Mouse (Mus musculus) splenic B cell, adult 2 months (primary cell): ENCODE data around the gene Ccdc85c.

Experiments used
- DNase-seq: peaks from one replicate; pipeline ENCODE4 v3.0.0-alpha.2; 2011; ENCODE audit warnings: low read depth, low spot score
- H3K27me3 ChIP-seq: 2 replicates; pipeline ENCODE4 v1.6.1; 2012; ENCODE audit warnings: mild to moderate bottlenecking, low read length, moderate library complexity, mixed read lengths; ENCODE audit not compliant: control insufficient read depth, poor library complexity, insufficient read depth, severe bottlenecking
- H3K36me3 ChIP-seq: 2 replicates; pipeline ENCODE4 v1.6.1; 2012; ENCODE audit warnings: mild to moderate bottlenecking, low read length, moderate library complexity, mixed read lengths; ENCODE audit not compliant: control insufficient read depth, poor library complexity, insufficient read depth, severe bottlenecking

Ccdc85c gene

DNA sequence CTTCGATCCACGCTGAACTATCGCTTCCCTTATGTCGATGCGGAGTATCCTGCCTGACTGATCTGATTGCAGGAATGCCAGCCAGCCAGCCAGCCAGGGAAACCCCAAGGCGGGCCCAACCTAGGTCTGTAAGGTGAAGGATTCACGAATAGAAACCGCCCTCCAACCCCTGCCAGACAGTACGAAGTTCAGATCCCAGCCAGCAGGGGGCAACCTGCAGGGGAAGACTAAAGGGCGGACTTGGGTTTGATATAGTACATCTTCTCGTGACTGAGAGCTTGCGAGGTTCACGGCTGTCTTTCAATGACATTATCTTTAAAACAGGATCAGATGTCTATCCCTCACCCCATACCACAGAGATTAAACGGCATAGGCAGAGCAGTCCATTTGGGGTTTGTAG lies 32.3 kb upstream of the Ccdc85c start:
- no peaks in the 10 kb centered on the region for H3K36me3 ChIP-seq
- peak; percentile 33 for DNase-seq
- H3K27me3 ChIP-seq, result no peaks in the 10 kb centered on the region; the same call in 1 of the 2 replicates

DNA sequence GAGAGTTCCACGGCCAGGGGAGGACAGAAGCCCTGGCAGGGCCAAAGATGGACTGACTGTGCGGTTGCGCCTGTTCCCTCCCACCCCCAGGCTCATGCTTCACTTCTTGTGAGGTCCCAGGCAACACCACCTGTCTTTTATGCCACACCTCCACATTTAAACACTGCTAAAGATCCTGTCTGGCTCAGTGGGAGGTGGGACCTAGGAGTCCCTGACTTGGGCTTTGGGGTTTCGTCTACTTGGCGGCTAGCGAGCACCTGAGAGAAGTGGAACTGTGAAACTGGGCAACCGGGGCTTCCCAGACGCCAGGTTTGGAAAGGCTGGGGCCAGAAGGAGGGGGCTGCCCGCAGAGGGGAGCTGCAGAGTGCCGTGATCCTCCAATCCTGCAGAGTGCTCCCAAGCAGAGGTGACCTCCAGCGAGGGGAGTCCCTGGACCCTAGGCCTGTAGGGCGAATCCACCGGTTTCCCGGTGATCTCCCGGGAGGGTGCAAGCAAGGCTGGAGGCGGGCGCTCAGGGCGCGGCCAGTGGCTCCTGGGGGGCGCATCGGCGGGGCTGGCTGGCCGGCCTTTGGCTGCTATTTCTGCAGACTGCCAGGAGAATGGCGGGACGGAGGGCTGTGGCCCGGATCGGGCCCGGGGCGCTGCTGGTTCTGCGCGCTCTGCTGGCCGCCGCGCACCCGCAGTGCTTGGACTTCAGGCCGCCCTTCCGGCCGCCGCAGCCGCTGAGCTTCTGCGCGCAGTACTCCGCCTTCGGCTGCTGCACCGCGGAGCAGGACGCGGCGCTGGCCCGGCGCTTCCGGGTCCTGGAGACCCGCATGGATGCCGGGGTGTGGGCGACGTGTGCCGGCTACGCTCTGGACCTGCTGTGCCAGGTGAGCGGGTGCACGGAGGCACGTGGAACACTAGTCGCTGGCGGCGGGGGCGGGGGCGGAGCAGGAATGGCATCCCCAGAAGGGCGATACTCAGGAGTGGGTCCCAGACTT lies 30.9 kb upstream of the Ccdc85c start, which contains the start of gene Hhipl1:
TSS of gene Hhipl1 (plus strand) at position 459 of the 983 bp plus-strand sequence.
- DNase-seq, result no peak
- Histone ChIP-seq H3K27me3 (no peaks in the 10 kb centered on the region; the same call in 1 of the 2 replicates), H3K36me3 (no peaks in the 10 kb centered on the region)

DNA sequence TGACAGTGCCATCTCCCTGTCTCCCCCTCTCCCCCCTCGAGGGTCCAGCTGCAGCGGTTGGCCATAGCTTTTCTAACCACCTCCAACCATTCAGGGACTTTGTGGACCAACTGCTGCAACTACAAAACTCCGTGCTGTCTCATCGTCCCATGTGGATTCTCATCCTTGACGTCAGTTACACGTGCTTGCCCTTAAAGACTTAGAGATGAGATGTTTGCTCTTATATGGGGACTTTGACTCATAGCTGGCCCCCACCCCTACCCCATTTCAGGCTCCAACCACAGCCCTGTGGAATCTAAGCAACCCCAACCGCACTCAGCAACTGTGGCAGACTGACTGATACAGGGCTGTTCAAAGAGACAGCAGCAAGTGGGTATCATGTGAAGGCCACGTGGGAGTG lies 29.9 kb upstream of the Ccdc85c start:
- Histone ChIP-seq H3K27me3 (no peaks in the 10 kb centered on the region; the same call in 1 of the 2 replicates), H3K36me3 (no peaks in the 10 kb centered on the region)
- DNase-seq, result no peak

DNA sequence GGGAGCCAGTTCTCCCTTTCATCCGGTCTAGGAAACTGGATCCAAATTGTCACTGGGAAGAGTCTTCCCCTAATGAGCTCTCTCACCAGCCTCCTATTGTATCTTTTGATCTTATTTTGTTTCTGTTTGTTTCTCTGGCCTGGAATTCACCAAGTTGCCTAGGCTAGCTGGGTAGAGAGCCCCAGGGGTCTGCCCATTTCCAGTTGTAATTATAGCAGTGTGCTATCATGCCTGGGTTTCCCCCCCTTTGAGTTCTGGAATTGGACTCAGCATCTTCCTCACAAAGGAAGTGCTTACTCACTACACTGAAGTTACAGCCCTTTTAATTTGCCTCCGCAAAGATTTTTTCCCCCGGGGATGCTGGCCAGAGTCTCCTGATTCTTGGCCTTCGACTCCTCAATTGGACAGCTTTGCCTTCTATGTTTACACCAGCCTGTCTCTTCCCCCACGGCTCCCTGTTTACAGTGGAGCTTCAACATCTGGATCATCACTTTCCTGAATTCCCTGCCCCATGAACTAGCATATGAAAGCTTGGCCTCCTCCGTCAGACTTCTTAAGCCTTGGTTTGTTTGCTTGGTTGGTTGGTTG lies 28.6 kb upstream of the Ccdc85c start:
- DNase-seq, result no peak
- H3K27me3 ChIP-seq, result no peaks in the 10 kb centered on the region; the same call in 1 of the 2 replicates

DNA sequence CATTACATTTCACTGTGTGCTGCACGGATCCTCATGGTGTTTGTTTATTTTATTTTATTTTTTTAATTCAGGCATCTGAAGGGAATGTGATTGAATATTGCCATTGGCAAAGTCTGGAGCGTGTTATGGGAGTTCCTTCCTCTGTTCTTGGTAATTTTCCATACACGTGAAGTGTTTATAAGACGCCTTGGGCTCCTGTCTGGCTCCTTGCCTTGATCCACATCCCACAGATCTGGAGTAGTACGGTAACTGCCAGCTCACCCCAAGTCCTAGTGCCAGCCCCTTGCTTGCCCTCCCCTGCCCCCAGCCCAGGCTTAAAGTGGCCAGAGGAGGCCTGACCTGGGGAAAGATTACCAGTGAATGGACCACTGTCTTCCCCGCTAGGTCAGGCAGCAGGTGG lies 25.8 kb upstream of the Ccdc85c start:
- no peak for DNase-seq
- no peaks in the 10 kb centered on the region for H3K36me3 ChIP-seq
- H3K27me3 ChIP-seq, result no peaks in the 10 kb centered on the region; the same call in 1 of the 2 replicates

More for the DNA sequence above, 28.6 kb upstream of the Ccdc85c start:
- H3K36me3 ChIP-seq, result no peaks in the 10 kb centered on the region

DNA sequence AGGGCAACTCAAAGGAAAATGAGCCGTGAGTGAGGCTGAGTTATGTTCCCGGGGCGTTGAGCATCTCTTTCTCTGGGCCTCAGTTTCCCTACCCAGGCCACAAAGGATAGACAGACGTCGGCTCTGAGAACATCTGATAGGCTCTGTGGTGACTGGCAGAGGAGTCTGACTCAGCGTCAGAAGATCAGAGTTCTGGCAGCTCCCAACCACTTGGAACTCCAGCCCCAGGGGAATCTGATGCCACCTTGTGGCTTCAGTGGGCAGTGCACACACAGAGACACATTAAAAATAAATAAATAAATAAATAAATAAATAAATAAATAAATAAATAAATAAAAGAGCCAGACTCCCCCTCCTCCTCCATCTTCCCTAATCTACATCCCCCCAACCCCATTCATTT lies 21.8 kb upstream of the Ccdc85c start:
- no peak for DNase-seq
- Histone ChIP-seq H3K36me3 (no peaks in the 10 kb centered on the region), H3K27me3 (no peaks in the 10 kb centered on the region)

DNA sequence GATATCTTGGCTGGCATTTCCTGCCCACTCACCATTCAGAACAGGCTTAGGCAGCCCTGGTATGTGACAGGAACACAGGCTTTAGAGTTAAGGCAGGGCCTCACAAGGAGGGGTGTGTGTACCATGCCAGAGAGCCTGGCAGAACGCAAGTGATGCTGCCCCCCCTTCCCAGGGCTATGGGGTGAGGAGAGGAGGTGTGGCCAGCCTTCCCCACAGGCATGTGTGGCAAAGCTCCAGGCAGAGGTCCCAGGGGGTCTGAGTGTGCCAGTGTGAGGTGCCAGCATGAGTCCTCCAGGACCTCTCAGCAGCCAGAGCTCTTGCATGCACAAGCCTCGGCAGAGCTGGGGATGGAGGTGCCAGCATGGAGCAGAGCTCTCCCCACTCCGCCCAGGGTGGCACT lies 19.4 kb upstream of the Ccdc85c start:
- Histone ChIP-seq H3K36me3 (no peaks in the 10 kb centered on the region), H3K27me3 (no peaks in the 10 kb centered on the region)
- no peak for DNase-seq

DNA sequence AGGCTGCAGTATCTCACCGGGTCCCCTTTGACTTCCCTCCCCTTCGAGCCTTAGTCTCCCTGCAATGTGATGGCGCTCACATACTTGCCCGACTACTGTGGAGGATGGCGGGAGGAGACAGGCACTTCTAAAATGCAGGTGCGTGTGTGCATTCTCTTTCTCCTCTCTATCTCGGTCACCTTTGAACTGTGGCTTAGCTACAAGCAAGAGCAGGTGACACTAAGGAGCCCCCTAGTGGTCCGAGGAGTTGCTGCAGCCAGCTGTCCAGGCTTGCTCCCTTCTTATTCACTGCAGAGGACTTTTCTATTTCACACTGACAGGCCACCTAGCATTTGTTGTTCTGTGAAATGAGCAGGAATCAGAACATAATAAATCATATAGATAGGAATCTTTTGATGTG lies 17.7 kb upstream of the Ccdc85c start:
- no peaks in the 10 kb centered on the region for H3K27me3 ChIP-seq
- peak; percentile 67 for DNase-seq
- no peaks in the 10 kb centered on the region for H3K36me3 ChIP-seq

DNA sequence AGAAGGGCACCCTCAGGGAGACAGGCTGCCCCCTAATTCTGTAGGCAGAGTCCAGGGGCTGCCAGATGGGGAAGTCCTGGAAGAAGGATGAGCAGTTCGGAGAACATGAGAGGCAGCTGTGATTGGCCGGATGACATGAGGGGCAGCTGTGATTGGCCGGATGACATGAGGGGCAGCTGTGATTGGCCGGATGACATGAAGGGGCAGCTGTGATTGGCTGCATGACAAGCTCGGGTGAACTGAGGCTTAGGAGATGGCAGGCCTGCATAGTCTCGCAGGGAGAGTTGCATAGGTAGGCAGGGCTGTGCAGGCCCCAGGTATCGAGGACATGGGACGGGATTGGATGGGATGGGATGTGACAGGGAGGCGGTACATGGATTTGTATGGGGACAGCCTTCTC lies 17.2 kb upstream of the Ccdc85c start:
- no peaks in the 10 kb centered on the region for H3K36me3 ChIP-seq
- H3K27me3 ChIP-seq, result no peaks in the 10 kb centered on the region
- peak; percentile 16 for DNase-seq

DNA sequence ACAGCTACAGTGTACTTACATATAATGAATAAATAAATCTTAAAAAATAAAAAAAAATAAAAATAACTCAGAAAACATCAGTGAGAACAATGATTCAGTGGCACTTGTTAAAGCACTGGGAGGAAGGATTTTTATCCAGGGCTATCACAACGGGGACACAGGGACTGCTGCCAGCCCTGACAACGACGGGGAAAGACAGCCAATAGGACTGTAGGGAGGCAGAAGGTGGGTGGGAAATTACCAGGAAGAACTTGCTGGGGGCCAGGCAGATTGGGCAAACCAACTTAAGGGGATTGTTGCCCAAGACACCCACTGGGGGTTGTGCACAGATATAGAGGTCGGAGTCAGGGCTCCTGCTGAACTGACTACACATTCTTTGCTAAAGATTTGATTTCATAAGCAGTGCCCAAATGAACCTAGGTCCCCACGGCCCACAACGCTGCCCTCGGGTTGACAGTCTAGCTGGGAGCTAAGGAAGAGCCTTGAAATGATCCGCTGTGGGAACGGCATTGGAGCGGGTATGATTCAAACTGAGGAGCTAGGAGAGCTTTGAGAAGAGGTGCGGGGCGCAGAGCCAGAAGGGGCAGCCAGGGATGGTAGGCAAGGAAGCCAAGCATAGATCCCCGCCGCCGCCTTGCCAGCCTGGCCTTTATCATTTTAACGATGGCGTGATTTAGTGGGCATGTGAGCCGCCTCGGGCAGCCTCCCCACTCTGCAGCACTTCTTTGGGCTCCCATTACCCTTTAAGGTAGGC lies 13.1 kb upstream of the Ccdc85c start:
- H3K27me3 ChIP-seq, result no peaks in the 10 kb centered on the region
- no peak for DNase-seq
- H3K36me3 ChIP-seq, result no peaks in the 10 kb centered on the region

DNA sequence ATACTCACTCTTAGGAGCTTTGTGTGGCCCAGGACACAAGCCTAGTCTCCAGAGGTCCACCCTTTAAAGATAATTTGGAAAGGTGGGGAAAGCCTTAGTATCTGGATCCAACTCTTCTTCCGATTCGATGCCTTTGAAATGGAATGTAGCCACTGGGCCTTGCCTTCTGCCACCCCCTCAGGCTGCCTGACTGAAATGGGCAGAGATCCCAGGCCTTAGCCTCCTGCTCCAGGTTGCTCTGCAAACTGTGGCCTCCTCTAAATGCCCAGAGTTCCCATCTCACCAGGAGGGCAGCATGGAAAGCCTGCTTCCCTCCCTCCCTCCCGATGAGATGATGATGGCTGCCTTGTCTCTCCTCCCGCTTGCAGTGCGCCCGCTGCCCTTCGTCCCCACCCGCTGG lies 11.8 kb upstream of the Ccdc85c start:
- DNase-seq, result no peak
- no peaks in the 10 kb centered on the region for H3K36me3 ChIP-seq
- no peaks in the 10 kb centered on the region for H3K27me3 ChIP-seq

DNA sequence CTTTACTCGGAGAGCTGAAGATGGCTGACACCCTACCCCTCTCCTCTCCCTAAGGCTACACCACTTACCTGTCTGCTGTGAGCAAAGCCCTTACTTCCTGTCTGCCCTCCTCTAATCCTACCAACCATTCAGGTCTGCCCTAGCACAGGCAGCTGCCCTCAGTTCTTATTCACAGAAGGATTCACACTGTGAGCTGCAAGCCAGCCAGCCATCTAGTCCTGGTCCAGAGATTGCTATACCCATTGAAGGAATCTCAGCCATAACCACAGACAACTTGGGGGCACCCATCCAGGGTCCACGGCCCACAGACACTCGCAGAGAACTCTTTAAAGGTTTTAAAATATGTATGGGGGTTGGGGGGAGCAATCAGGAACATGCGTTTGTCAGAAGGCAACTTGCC lies 11.2 kb upstream of the Ccdc85c start:
- DNase-seq, result no peak
- no peaks in the 10 kb centered on the region for H3K27me3 ChIP-seq
- H3K36me3 ChIP-seq, result no peaks in the 10 kb centered on the region

DNA sequence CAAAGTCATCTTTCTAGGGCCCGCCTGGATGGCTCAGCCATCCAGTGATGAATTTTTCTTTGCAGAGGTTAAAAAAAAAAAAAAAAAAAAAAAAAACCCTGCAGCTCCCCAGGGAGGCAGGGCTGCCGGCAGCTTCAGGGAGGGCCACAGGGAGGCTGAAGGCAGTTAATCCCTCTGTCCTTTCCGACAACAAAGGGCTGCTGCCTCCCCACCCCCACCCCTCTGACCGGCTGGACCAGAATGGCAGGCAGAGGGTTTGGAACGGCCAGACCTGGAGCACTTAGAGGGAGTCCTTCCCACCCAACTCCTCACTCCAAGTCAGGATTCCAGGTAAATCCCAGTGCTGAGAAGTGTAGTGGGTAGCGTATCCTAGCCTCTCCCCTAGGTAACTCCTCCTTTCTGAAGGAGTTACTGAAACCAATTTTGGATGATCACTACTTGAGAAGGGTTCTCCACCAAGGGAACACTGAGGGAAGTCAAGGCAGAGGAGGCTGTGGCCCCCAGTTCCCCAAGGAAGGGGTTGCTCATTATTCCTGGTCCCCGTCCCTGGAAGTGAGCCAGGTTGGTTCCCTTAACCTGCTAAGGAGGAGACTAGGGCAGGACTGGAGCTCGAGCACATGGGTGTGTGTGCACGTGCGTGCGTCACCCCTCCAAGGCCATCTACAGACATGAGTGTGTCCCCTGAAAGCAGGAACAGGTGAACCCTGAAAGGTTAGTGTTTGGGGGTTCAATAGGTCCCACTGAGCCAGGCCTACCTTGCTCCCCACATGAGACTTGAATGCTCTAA lies 10.2 kb upstream of the Ccdc85c start:
- H3K27me3 ChIP-seq, result no peaks in the 10 kb centered on the region
- DNase-seq, result no peak
- H3K36me3 ChIP-seq, result no peaks in the 10 kb centered on the region
